Mouse (Mus musculus): Measurements from ENCODE around the gene Mllt6. TPM values are rescaled to one million over a fixed set of nuclear protein-coding genes. Genes with fewer than 3 reads are reported as not detected.

Mllt6 gene
- polyA plus RNA-seq, 1 experiment from 2014 or later, result 2.1 TPM

- H3K9me3 ChIP-seq, result no peaks in the 10 kb centered on the region
- H3K36me3 ChIP-seq (replicated peaks), result peaks cover 99% of the 10 kb centered on the region
- DNase-seq (ENCODE audit: low spot score), result no peak
- 77% methylated on average over 15 of the region's 15 CpGs for WGBS
- peaks cover 32% of the 10 kb centered on the region for H3K4me1 ChIP-seq
- H3K4me3 ChIP-seq, result no peak overlapping the region
- H3K27me3 ChIP-seq (replicated peaks; ENCODE audit: low read depth, poor library complexity, severe bottlenecking), result no peaks in the 10 kb centered on the region
- H3K27ac ChIP-seq (replicated peaks), result no peak overlapping the region
These were observed 13.0 kb downstream of the Mllt6 start for GRCm38 (mm10) chr11:97676050-97676754.

GRCm38 (mm10) chr11:97677381-97677780 is 14.2 kb downstream of the Mllt6 start:
- DNase-seq (ENCODE audit: low spot score), result no peak
- no peaks in the 10 kb centered on the region for H3K9me3 ChIP-seq
- peaks cover 99% of the 10 kb centered on the region for H3K36me3 ChIP-seq (replicated peaks)
- WGBS, result 60% methylated on average over 15 of the region's 15 CpGs
- no peak overlapping the region for H3K4me3 ChIP-seq
- H3K27me3 ChIP-seq (replicated peaks; ENCODE audit: low read depth, poor library complexity, severe bottlenecking), result 0 out of 2 replicates have a peak, but pooled peaks cover 3% of the 10 kb centered on the region
- H3K4me1 ChIP-seq, result peaks cover 31% of the 10 kb centered on the region
- H3K27ac ChIP-seq (replicated peaks), result 0 out of 2 replicates have a peak overlapping the region, but pooled peaks have one; percentile 40

DNA sequence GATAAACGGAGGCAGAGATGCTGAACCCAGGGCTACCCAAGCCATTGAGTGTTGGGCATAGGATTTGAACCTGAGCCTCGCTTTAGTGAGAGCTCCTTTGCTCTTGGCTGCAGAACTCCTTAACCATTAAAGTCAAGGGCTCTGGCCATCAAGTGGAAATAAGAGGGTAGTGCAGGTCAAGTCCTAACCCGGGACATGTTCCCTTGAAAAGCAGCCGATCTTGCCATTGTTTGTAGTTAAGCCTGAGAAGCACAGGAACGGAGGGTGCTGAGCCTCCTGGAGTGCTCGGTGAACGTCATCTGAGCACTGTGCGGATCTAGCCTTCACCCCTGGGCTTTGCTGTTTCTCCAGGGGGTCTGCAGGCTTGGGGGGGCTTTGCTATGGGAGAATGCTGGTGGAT is 14.6 kb downstream of the Mllt6 start:
- 37% methylated on average over 8 of the region's 8 CpGs for WGBS
- peaks cover 31% of the 10 kb centered on the region for H3K4me1 ChIP-seq
- H3K4me3 ChIP-seq, result no peak overlapping the region
- H3K9me3 ChIP-seq, result no peaks in the 10 kb centered on the region
- 0 out of 2 replicates have a peak, but pooled peaks cover 3% of the 10 kb centered on the region for H3K27me3 ChIP-seq (replicated peaks; ENCODE audit: low read depth, poor library complexity, severe bottlenecking)
- H3K36me3 ChIP-seq (replicated peaks), result peaks cover 98% of the 10 kb centered on the region
- DNase-seq (ENCODE audit: low spot score), result no peak
- H3K27ac ChIP-seq (replicated peaks), result peak overlapping the region; percentile 40; the same call in 1 of the 2 replicates

- Histone ChIP-seq H3K9me3 (no peaks in the 10 kb centered on the region), H3K27me3 (replicated peaks; ENCODE audit: low read depth, poor library complexity, severe bottlenecking) (0 out of 2 replicates have a peak, but pooled peaks cover 3% of the 10 kb centered on the region), H3K27ac (replicated peaks) (peak overlapping the region; percentile 40; the same call in 1 of the 2 replicates), H3K36me3 (replicated peaks) (peaks cover 96% of the 10 kb centered on the region), H3K4me3 (no peak overlapping the region), H3K4me1 (peaks cover 31% of the 10 kb centered on the region)
- 71% methylated on average over 15 of the region's 15 CpGs for WGBS
- DNase-seq (ENCODE audit: low spot score), result no peak
These were observed 15.1 kb downstream of the Mllt6 start for GRCm38 (mm10) chr11:97678301-97678700.

- Histone ChIP-seq H3K4me3 (0 out of 2 replicates have a peak overlapping the region, but pooled peaks have one; percentile 3), H3K36me3 (replicated peaks) (peaks cover 84% of the 10 kb centered on the region), H3K4me1 (peaks cover 45% of the 10 kb centered on the region), H3K9me3 (no peaks in the 10 kb centered on the region), H3K27ac (replicated peaks) (no peak overlapping the region), H3K27me3 (replicated peaks; ENCODE audit: low read depth, poor library complexity, severe bottlenecking) (0 out of 2 replicates have a peak, but pooled peaks cover 3% of the 10 kb centered on the region)
- 85% methylated on average over 12 of the region's 12 CpGs for WGBS
- no peak for DNase-seq (ENCODE audit: low spot score)
These were observed 17.2 kb downstream of the Mllt6 start for GRCm38 (mm10) chr11:97680430-97680829.

DNA sequence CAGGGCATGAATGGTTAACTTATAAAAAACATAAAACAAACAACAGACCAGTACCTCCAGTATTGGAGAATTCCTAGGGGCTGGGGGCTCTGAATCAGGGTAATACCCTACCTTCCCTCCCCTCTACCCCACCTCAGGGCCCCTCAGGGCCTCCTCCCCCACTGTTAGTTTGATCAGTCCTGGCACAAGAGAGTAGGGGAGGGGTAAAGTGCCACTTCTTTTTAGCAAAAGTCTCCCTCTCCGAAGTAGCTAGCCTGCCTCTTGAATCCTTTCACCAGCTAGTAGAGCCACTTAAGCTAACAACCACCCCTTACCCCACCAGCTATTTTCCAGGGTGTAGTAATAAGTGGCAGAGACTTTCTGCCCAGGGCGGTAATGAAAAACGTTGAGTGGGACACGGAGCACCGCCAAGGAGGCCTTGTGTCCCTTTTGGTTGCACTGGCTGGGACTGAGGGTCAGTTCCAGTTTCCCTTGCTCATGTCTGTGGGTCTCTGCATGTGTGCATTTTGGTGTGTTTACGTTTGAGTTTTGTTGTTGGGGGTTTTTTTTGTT is 19.4 kb downstream of the Mllt6 start:
- H3K4me3 ChIP-seq, result no peak overlapping the region
- peaks cover 73% of the 10 kb centered on the region for H3K36me3 ChIP-seq (replicated peaks)
- H3K9me3 ChIP-seq, result no peaks in the 10 kb centered on the region
- 81% methylated on average over 6 of the region's 6 CpGs for WGBS
- no peak overlapping the region for H3K27ac ChIP-seq (replicated peaks)
- peaks cover 44% of the 10 kb centered on the region for H3K4me1 ChIP-seq
- H3K27me3 ChIP-seq (replicated peaks; ENCODE audit: low read depth, poor library complexity, severe bottlenecking), result 0 out of 2 replicates have a peak, but pooled peaks cover 3% of the 10 kb centered on the region
- DNase-seq (ENCODE audit: low spot score), result no peak

- peaks cover 73% of the 10 kb centered on the region for H3K36me3 ChIP-seq (replicated peaks)
These were observed 21.0 kb downstream of the Mllt6 start for GRCm38 (mm10) chr11:97684063-97684680.

GRCm38 (mm10) chr11:97684766-97685165 is 21.6 kb downstream of the Mllt6 start:
- H3K9me3 ChIP-seq, result no peaks in the 10 kb centered on the region
- WGBS, result 42% methylated on average over 7 of the region's 7 CpGs
- H3K4me1 ChIP-seq, result peaks cover 35% of the 10 kb centered on the region
- 0 out of 2 replicates have a peak overlapping the region, but pooled peaks have one; percentile 5 for H3K4me3 ChIP-seq
- H3K36me3 ChIP-seq (replicated peaks), result peaks cover 72% of the 10 kb centered on the region
- DNase-seq (ENCODE audit: low spot score), result no peak
- 0 out of 2 replicates have a peak, but pooled peaks cover 3% of the 10 kb centered on the region for H3K27me3 ChIP-seq (replicated peaks; ENCODE audit: low read depth, poor library complexity, severe bottlenecking)
- H3K27ac ChIP-seq (replicated peaks), result 0 out of 2 replicates have a peak overlapping the region, but pooled peaks have one; percentile 5

More at GRCm38 (mm10) chr11:97684063-97684680, 21.0 kb downstream of the Mllt6 start:
- Histone ChIP-seq H3K4me3 (0 out of 2 replicates have a peak overlapping the region, but pooled peaks have one; percentile 5), H3K9me3 (no peaks in the 10 kb centered on the region), H3K27ac (replicated peaks) (no peak overlapping the region), H3K4me1 (peaks cover 35% of the 10 kb centered on the region), H3K27me3 (replicated peaks; ENCODE audit: low read depth, poor library complexity, severe bottlenecking) (0 out of 2 replicates have a peak, but pooled peaks cover 3% of the 10 kb centered on the region)
- no peak for DNase-seq (ENCODE audit: low spot score)
- WGBS, result 87% methylated on average over 6 of the region's 6 CpGs

DNA sequence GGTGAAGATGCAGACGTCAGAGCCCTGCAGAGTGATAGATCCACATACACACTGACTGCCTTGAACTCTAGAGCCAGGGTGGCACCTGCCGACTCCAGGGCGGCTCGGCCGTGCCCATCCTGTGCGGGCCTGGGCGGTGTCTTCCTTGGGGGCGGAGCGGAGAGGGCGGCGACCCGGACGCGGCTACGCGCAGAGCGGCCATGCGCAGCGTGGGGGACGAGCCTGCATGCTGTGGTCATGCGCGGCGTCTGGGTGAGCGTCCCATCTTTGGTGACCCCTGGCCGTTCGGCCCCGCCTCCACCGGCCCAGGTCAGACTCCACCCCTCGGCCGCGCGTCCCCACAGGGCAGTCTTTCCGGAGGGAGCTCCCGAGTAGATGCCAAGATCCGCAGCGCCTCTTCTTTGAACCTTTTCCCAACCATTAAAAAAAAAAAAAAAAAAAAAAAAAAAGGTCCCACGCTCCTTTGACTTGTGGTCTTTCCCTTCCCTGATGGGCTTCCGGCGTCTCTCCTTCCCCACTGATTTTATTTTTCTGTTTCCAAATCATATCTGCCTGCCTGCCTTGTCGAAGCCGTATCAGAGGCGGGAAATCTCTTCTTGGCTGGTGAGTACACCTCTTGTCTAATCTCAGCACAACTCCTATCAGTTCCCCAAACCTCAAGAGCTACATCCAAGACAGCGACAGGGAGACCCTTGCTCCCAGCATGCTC is 22.6 kb downstream of the Mllt6 start, which contains the start of gene Cisd3:
Cisd3 (plus strand) TSS at position 214 of the 709 bp plus-strand sequence.
- Histone ChIP-seq H3K36me3 (replicated peaks) (peaks cover 72% of the 10 kb centered on the region), H3K27ac (replicated peaks) (peak within 1 kb of the TSS; percentile 63)

DNA sequence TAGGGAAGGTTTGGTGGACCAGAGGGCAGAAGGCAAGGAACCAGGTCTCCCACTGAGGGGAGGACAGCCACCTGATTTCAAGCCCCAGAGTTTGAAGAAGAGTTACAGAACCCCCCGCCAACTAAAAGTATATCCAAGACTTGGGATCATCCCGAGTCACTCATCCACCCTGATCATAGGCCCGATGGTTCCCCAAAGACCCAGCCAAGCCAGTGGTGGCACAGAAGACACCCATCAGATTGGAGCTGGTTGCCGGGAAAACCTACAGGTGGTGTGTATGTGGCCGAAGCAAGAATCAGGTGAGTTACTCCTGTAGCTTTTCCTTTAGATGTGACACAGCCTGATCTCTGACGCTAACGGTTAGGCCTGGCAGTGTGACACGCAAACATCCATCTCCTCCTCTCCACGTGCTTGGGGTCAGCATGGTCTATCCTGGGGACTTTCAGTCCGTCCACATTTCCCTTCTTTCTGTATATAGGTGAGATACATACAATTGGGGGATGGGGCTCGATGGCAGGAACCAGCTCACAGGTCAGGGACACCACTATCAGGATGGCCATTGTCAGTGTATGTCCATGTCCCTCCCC is 23.2 kb downstream of the Mllt6 start:
- WGBS, result 65% methylated on average over 11 of the region's 11 CpGs
- peaks cover 35% of the 10 kb centered on the region for H3K4me1 ChIP-seq
- peak overlapping the region; percentile 61 for H3K4me3 ChIP-seq
- H3K36me3 ChIP-seq (replicated peaks), result peaks cover 73% of the 10 kb centered on the region
- H3K27ac ChIP-seq (replicated peaks), result peak overlapping the region; percentile 27; the same call in 1 of the 2 replicates
- no peaks in the 10 kb centered on the region for H3K9me3 ChIP-seq
- no peak for DNase-seq (ENCODE audit: low spot score)
- H3K27me3 ChIP-seq (replicated peaks; ENCODE audit: low read depth, poor library complexity, severe bottlenecking), result 0 out of 2 replicates have a peak, but pooled peaks cover 3% of the 10 kb centered on the region

More for the DNA sequence above, 22.6 kb downstream of the Mllt6 start, which contains the start of gene Cisd3:
- Histone ChIP-seq H3K9me3 (no peaks in the 10 kb centered on the region), H3K27me3 (replicated peaks; ENCODE audit: low read depth, poor library complexity, severe bottlenecking) (0 out of 2 replicates have a peak, but pooled peaks cover 3% of the 10 kb centered on the region), H3K4me3 (peak within 1 kb of the TSS; percentile 61), H3K4me1 (peaks cover 35% of the 10 kb centered on the region)
- DNase-seq (ENCODE audit: low spot score), result peak; percentile 91
- 1% methylated on average over 43 of the region's 43 CpGs for WGBS

DNA sequence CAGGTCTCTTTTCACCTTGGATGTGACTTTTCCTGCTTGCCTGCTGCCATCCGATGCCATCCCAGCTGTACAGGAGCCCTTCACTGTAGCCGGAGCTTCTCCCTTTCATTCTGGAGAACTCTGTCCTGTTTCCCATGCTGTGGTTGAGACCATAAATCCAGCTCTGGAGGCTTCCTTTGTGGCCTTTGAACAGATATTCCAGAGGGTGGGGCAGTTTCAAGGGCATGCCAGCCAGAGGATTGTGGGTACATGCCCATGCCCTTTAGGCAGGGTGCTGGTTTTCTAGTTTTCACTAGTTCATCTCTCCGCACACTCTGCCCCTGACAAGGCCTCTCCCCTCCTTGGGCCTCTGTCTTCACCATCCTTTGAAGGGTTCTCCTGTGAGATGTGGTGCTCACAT is 23.8 kb downstream of the Mllt6 start:
- Histone ChIP-seq H3K9me3 (no peaks in the 10 kb centered on the region), H3K36me3 (replicated peaks) (peaks cover 73% of the 10 kb centered on the region), H3K4me3 (0 out of 2 replicates have a peak overlapping the region, but pooled peaks have one; percentile 61), H3K4me1 (peaks cover 35% of the 10 kb centered on the region), H3K27ac (replicated peaks) (no peak overlapping the region), H3K27me3 (replicated peaks; ENCODE audit: low read depth, poor library complexity, severe bottlenecking) (no peaks in the 10 kb centered on the region)
- 89% methylated on average over 3 of the region's 3 CpGs for WGBS
- DNase-seq (ENCODE audit: low spot score), result no peak

Data from embryonic facial prominence, embryonic 10.5 days (tissue).